Mouse (Mus musculus) lung, postnatal 0 days (tissue): Measurements from ENCODE around the gene Asap3.
A peak's percentile ranks its signal among the peaks of the same experiment; 100 is the strongest.

Experiments used
- CTCF ChIP-seq: IDR thresholded peaks from 2 replicates; pipeline ENCODE4 v1.5.1; 2016; ENCODE audit warnings: antibody characterized with exemption, mild to moderate bottlenecking
- EP300 ChIP-seq: IDR thresholded peaks from 2 replicates; pipeline ENCODE4 v1.6.1; 2016; ENCODE audit warnings: antibody characterized with exemption, mild to moderate bottlenecking, control low read depth

GRCm38 (mm10) chr4:136199562-136200292 lies 6.4 kb upstream of the Asap3 start:
- peak; percentile 94 for TF ChIP-seq CTCF
- TF ChIP-seq EP300: no peak
